Mouse (Mus musculus) forebrain, embryonic 15.5 days (tissue): ENCODE measurements around the gene Cnfn. TPM values are rescaled to one million over a fixed set of nuclear protein-coding genes. Genes with fewer than 3 reads are reported as not detected.

Experiments
- ATAC-seq: fragments of 200-750 bp; cut with Nextera tagmentation; replicated peaks from 2 replicates; pipeline ENCODE4 v1.8.0; 2017; ENCODE audit warnings: mild to moderate bottlenecking, moderate TSS enrichment, moderate library complexity
- H3K27ac ChIP-seq: fragments of 300-500 bp; sonication (generic); replicated peaks from 2 replicates; pipeline ENCODE4 v1.5.1; 2015; ENCODE audit warnings: mild to moderate bottlenecking, inconsistent platforms
- H3K27me3 ChIP-seq: fragments of 300-500 bp; sonication (generic); 2 replicates; pipeline ENCODE4 v1.6.1; 2015; ENCODE audit warnings: inconsistent platforms
- H3K36me3 ChIP-seq: fragments of 300-500 bp; sonication (generic); 2 replicates; pipeline ENCODE4 v1.6.1; 2015; ENCODE audit warnings: mild to moderate bottlenecking, inconsistent platforms
- H3K4me1 ChIP-seq: fragments of 300-500 bp; sonication (generic); 2 replicates; pipeline ENCODE4 v1.6.1; 2015; ENCODE audit warnings: inconsistent platforms
- H3K4me2 ChIP-seq: fragments of 300-500 bp; sonication (generic); replicated peaks from 2 replicates; pipeline ENCODE4 v1.6.1; 2015; ENCODE audit warnings: mild to moderate bottlenecking, inconsistent platforms
- H3K4me3 ChIP-seq: fragments of 300-500 bp; sonication (generic); 2 replicates; pipeline ENCODE4 v1.5.1; 2015; ENCODE audit warnings: mild to moderate bottlenecking, inconsistent platforms
- H3K9ac ChIP-seq: fragments of 300-500 bp; sonication (generic); replicated peaks from 2 replicates; pipeline ENCODE4 v1.6.1; 2015; ENCODE audit warnings: mild to moderate bottlenecking, inconsistent platforms
- H3K9me3 ChIP-seq: fragments of 300-500 bp; sonication (generic); 2 replicates; pipeline ENCODE4 v1.6.1; 2016; ENCODE audit warnings: inconsistent platforms
- WGBS: fragments of 180-500 bp; shearing (Covaris S2); methylation state at CpG from one replicate; pipeline ENCODE4 v1.1.7; 2015; ENCODE audit warnings: mixed read lengths; 5-methylcytosine and 5-hydroxymethylcytosine counted together
- polyA plus RNA-seq: library from polyadenylated mRNA; unstranded; fragments of >200 nt; fragmentation: Nextera tagmentation; extraction: Ambion mirVana; gene quantifications from 2 replicates; pipeline ENCODE4 v1.2.1, GENCODE M21; 2015

Gene Cnfn
- polyA plus RNA-seq, 1 experiment from 2014 or later, result not detected

GRCm38 (mm10) chr7:25377100-25377700 lies 7.7 kb upstream of the Cnfn start:
- no peaks in the 10 kb centered on the region for H3K9me3 ChIP-seq
- H3K36me3 ChIP-seq, result peaks cover 14% of the 10 kb centered on the region
- H3K4me3 ChIP-seq, result peak overlapping the region; percentile 36; the same call in 1 of the 2 replicates
- no peak overlapping the region for H3K27ac ChIP-seq
- H3K4me1 ChIP-seq, result peaks cover 9% of the 10 kb centered on the region
- ATAC-seq, result no peak
- peak overlapping the region; percentile 46; the same call in 1 of the 2 replicates for H3K4me2 ChIP-seq
- no peaks in the 10 kb centered on the region for H3K27me3 ChIP-seq
- H3K9ac ChIP-seq, result no peak overlapping the region
- WGBS, result 46% methylated on average over 8 of the region's 8 CpGs

GRCm38 (mm10) chr7:25376556-25376955 lies 7.0 kb upstream of the Cnfn start:
- peak; percentile 34; the same call in 1 of the 2 replicates for ATAC-seq
- WGBS, result 4% methylated on average over 17 of the region's 17 CpGs
- H3K9ac ChIP-seq, result peak overlapping the region; percentile 5; the same call in 1 of the 2 replicates

DNA sequence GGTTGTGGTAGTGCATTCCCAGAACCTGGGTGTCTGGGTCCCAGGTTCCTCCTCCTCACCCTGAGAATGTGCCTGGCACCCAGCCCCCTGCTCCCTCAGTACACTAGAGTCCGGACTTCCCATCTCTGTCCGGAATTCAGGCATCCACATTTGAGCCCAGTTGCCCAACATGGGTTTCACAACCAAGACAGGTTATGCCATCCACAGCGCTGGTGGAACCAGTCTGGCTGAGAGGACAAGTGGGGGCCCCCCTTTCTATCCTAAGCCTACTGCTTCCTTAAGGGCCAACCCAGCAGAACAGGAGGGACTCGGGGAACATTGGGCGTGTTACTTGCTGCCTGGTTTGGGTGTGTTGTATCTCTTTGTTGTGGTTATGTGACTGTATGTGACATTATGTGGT lies 2.9 kb upstream of the Cnfn start:
- H3K4me2 ChIP-seq, result no peak overlapping the region
- H3K4me3 ChIP-seq, result no peak overlapping the region
- H3K4me1 ChIP-seq, result peaks cover 8% of the 10 kb centered on the region
- H3K27me3 ChIP-seq, result peaks cover 17% of the 10 kb centered on the region
- H3K27ac ChIP-seq, result no peak overlapping the region
- ATAC-seq, result no peak
- 90% methylated on average over 5 of the region's 5 CpGs for WGBS
- H3K9ac ChIP-seq, result no peak overlapping the region
- no peaks in the 10 kb centered on the region for H3K36me3 ChIP-seq
- no peaks in the 10 kb centered on the region for H3K9me3 ChIP-seq

More at GRCm38 (mm10) chr7:25376556-25376955, 7.0 kb upstream of the Cnfn start:
- no peaks in the 10 kb centered on the region for H3K9me3 ChIP-seq
- peak overlapping the region; percentile 36 for H3K4me3 ChIP-seq
- H3K4me1 ChIP-seq, result peaks cover 9% of the 10 kb centered on the region
- no peak overlapping the region for H3K27ac ChIP-seq
- peaks cover 8% of the 10 kb centered on the region for H3K36me3 ChIP-seq
- H3K27me3 ChIP-seq, result no peaks in the 10 kb centered on the region
- H3K4me2 ChIP-seq, result peak overlapping the region; percentile 46

GRCm38 (mm10) chr7:25368333-25368732 lies 1.2 kb downstream of the Cnfn start:
- Histone ChIP-seq H3K4me1 (peaks cover 18% of the 10 kb centered on the region), H3K27me3 (peaks cover 27% of the 10 kb centered on the region), H3K36me3 (peaks cover 12% of the 10 kb centered on the region; the same call in 1 of the 2 replicates), H3K9me3 (no peaks in the 10 kb centered on the region), H3K9ac (no peak overlapping the region), H3K27ac (no peak overlapping the region), H3K4me2 (no peak overlapping the region), H3K4me3 (no peak overlapping the region)
- 21% methylated on average over 12 of the region's 12 CpGs for WGBS
- ATAC-seq, result no peak

- Histone ChIP-seq H3K27ac (no peak overlapping the region), H3K9me3 (no peaks in the 10 kb centered on the region), H3K27me3 (peaks cover 27% of the 10 kb centered on the region), H3K4me2 (no peak overlapping the region), H3K4me1 (peaks cover 18% of the 10 kb centered on the region), H3K9ac (no peak overlapping the region), H3K4me3 (0 out of 2 replicates have a peak overlapping the region, but pooled peaks have one; percentile 0), H3K36me3 (peaks cover 12% of the 10 kb centered on the region; the same call in 1 of the 2 replicates)
- no peak for ATAC-seq
- WGBS, result 2% methylated on average over 33 of the region's 33 CpGs
Observed at GRCm38 (mm10) chr7:25367632-25368293, 1.8 kb downstream of the Cnfn start.

- H3K9me3 ChIP-seq, result no peaks in the 10 kb centered on the region
- WGBS, result 11% methylated on average over 13 of the region's 13 CpGs
- peaks cover 27% of the 10 kb centered on the region for H3K27me3 ChIP-seq
- peak; percentile 36; the same call in 1 of the 2 replicates for ATAC-seq
- peaks cover 24% of the 10 kb centered on the region for H3K36me3 ChIP-seq
- H3K27ac ChIP-seq, result no peak overlapping the region
- no peak overlapping the region for H3K4me3 ChIP-seq
- H3K4me2 ChIP-seq, result no peak overlapping the region
- H3K4me1 ChIP-seq, result peaks cover 18% of the 10 kb centered on the region
- H3K9ac ChIP-seq, result no peak overlapping the region
Observed at GRCm38 (mm10) chr7:25365937-25366625, 3.4 kb downstream of the Cnfn start.

- WGBS, result 92% methylated on average over 17 of the region's 17 CpGs
- H3K9me3 ChIP-seq, result no peaks in the 10 kb centered on the region
- peaks cover 20% of the 10 kb centered on the region for H3K27me3 ChIP-seq
- H3K4me3 ChIP-seq, result no peak overlapping the region
- no peak overlapping the region for H3K4me2 ChIP-seq
- H3K36me3 ChIP-seq, result peaks cover 46% of the 10 kb centered on the region
- H3K9ac ChIP-seq, result no peak overlapping the region
- H3K4me1 ChIP-seq, result peaks cover 15% of the 10 kb centered on the region
- no peak for ATAC-seq
- H3K27ac ChIP-seq, result no peak overlapping the region
Observed at GRCm38 (mm10) chr7:25363632-25364031, 5.9 kb downstream of the Cnfn start.

DNA sequence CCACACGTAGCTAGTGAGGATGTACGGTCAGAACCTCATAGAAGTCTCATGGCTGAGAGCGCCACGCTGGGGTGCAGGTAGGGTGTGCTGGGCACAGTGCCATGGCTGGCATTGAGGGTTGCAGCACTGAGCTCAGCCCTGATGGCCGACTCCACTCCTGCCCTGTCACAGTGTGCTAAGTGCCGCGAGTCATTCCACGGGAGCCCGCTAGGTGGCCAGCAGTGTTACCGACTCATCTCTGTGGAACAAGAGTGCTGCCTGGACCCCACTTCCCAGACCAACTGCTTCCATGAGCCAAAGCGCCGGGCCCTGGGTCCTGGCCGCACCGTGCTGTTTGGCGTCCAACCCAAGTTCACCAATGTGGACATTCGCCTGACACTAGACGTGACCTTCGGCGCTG lies 6.4 kb downstream of the Cnfn start:
- H3K9me3 ChIP-seq, result no peaks in the 10 kb centered on the region
- no peak overlapping the region for H3K4me2 ChIP-seq
- 86% methylated on average over 19 of the region's 19 CpGs for WGBS
- no peak overlapping the region for H3K27ac ChIP-seq
- peaks cover 14% of the 10 kb centered on the region for H3K4me1 ChIP-seq
- H3K4me3 ChIP-seq, result no peak overlapping the region
- no peak for ATAC-seq
- H3K27me3 ChIP-seq, result peaks cover 15% of the 10 kb centered on the region
- H3K36me3 ChIP-seq, result peaks cover 48% of the 10 kb centered on the region
- H3K9ac ChIP-seq, result no peak overlapping the region

GRCm38 (mm10) chr7:25358721-25359206 lies 10.8 kb downstream of the Cnfn start:
- H3K4me2 ChIP-seq, result no peak overlapping the region
- peak; percentile 62; the same call in 1 of the 2 replicates for ATAC-seq
- no peak overlapping the region for H3K9ac ChIP-seq
- H3K27me3 ChIP-seq, result no peaks in the 10 kb centered on the region
- H3K4me3 ChIP-seq, result no peak overlapping the region
- no peaks in the 10 kb centered on the region for H3K4me1 ChIP-seq
- no peak overlapping the region; the same call in 1 of the 2 replicates for H3K27ac ChIP-seq
- WGBS, result 58% methylated on average over 19 of the region's 19 CpGs
- peaks cover 49% of the 10 kb centered on the region for H3K36me3 ChIP-seq
- H3K9me3 ChIP-seq, result no peaks in the 10 kb centered on the region

GRCm38 (mm10) chr7:25348861-25349260 lies 20.7 kb downstream of the Cnfn start:
- Histone ChIP-seq H3K27me3 (no peaks in the 10 kb centered on the region), H3K9me3 (no peaks in the 10 kb centered on the region), H3K9ac (no peak overlapping the region), H3K4me3 (no peak overlapping the region), H3K27ac (no peak overlapping the region), H3K4me1 (no peaks in the 10 kb centered on the region), H3K4me2 (no peak overlapping the region), H3K36me3 (peaks cover 74% of the 10 kb centered on the region)
- 90% methylated on average over 8 of the region's 8 CpGs for WGBS
- no peak for ATAC-seq

GRCm38 (mm10) chr7:25341000-25341784 lies 28.3 kb downstream of the Cnfn start:
- Histone ChIP-seq H3K9me3 (no peaks in the 10 kb centered on the region), H3K27me3 (no peaks in the 10 kb centered on the region), H3K4me3 (no peak overlapping the region), H3K4me2 (no peak overlapping the region), H3K27ac (peak overlapping the region; percentile 62), H3K9ac (no peak overlapping the region), H3K4me1 (no peaks in the 10 kb centered on the region), H3K36me3 (peaks cover 40% of the 10 kb centered on the region)
- ATAC-seq, result peak; percentile 65
- WGBS, result 66% methylated on average over 19 of the region's 20 CpGs
